Mouse (Mus musculus) small intestine, adult 2 months (tissue): ENCODE measurements around the gene Gna11. TPM values are rescaled to one million over a fixed set of nuclear protein-coding genes. Genes with fewer than 3 reads are reported as not detected.

Experiments
- H3K27ac ChIP-seq: fragments of 200-500 bp; 2 replicates; pipeline ENCODE4 v1.5.1; 2012; ENCODE audit warnings: low read depth, low read length, control low read depth, inconsistent platforms; ENCODE audit not compliant: insufficient read depth
- H3K27me3 ChIP-seq: fragments of 200-500 bp; 2 replicates; pipeline ENCODE4 v1.6.1; 2012; ENCODE audit warnings: mild to moderate bottlenecking, moderate library complexity, low read length, inconsistent platforms; ENCODE audit not compliant: control insufficient read depth, insufficient read depth
- H3K36me3 ChIP-seq: fragments of 200-500 bp; 2 replicates; pipeline ENCODE4 v1.6.1; 2012; ENCODE audit warnings: mild to moderate bottlenecking, low read length, control low read depth, inconsistent platforms; ENCODE audit not compliant: control insufficient read depth, insufficient read depth
- H3K4me1 ChIP-seq: fragments of 200-500 bp; 2 replicates; pipeline ENCODE4 v1.6.1; 2012; ENCODE audit warnings: low read length, inconsistent platforms, mixed read lengths; ENCODE audit not compliant: control insufficient read depth, insufficient read depth, insufficient read length
- H3K4me3 ChIP-seq: fragments of 200-500 bp; 2 replicates; pipeline ENCODE4 v1.5.1; 2012; ENCODE audit warnings: low read depth, mild to moderate bottlenecking, control low read depth, inconsistent platforms, low read length, moderate library complexity
- CTCF ChIP-seq: fragments of 200-500 bp; IDR thresholded peaks from 2 replicates; pipeline ENCODE4 v1.5.1; 2012; ENCODE audit warnings: low read depth, mild to moderate bottlenecking, control low read depth, inconsistent platforms, low read length, moderate library complexity, mixed read lengths; ENCODE audit not compliant: insufficient replicate concordance, insufficient read length; ENCODE audit errors: extremely low read depth
- POLR2A ChIP-seq: fragments of 200-500 bp; IDR thresholded peaks from 2 replicates; pipeline ENCODE4 v1.6.1; 2012; ENCODE audit warnings: low read depth, mild to moderate bottlenecking, control low read depth, inconsistent platforms, low read length, moderate library complexity
- WGBS: fragments of 180-500 bp; shearing (Covaris S2); methylation state at CpG from one replicate; pipeline ENCODE4 v1.1.7; 2018; 5-methylcytosine and 5-hydroxymethylcytosine counted together
- polyA plus RNA-seq: library from polyadenylated mRNA; depleted of rRNA; stranded (reverse); fragments of >200 nt; gene quantifications from 2 replicates; pipeline ENCODE4 v1.2.3, GENCODE M21; 2012

Gna11 gene
- polyA plus RNA-seq, 1 experiment: 828 TPM

DNA sequence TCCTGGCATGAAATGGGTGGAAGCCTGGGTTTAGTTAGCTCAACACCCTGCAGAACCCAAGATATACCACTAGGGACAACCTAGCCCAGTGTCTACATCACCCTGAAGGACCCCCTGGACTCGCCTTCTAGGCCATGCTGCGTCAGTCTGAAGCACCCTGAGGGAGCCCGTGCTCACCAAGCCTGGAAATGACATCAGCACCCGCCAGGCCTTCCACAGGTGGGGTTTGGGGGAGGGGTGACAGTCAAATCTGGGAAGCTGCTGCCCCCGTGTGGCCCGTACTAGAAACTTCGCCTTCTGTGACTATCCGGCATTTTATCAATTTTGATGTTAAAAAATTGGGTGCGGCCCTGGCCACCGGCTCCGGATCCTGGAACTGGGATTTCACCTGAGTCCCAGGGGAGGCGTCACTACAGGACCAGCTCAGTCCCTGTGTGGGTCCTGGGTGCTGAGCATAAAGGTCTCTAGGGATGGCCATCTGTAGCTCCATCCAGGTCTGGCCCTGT is 6.7 kb upstream of the Gna11 start:
- Histone ChIP-seq H3K4me3 (no peak overlapping the region), H3K36me3 (no peaks in the 10 kb centered on the region), H3K4me1 (peaks cover 27% of the 10 kb centered on the region), H3K27ac (0 out of 2 replicates have a peak overlapping the region, but pooled peaks have one; percentile 1), H3K27me3 (no peaks in the 10 kb centered on the region)
- TF ChIP-seq POLR2A: no peak; the same call in 1 of the 2 replicates
- peak; percentile 100 for TF ChIP-seq CTCF
- 2% methylated on average over 12 of the region's 12 CpGs for WGBS

DNA sequence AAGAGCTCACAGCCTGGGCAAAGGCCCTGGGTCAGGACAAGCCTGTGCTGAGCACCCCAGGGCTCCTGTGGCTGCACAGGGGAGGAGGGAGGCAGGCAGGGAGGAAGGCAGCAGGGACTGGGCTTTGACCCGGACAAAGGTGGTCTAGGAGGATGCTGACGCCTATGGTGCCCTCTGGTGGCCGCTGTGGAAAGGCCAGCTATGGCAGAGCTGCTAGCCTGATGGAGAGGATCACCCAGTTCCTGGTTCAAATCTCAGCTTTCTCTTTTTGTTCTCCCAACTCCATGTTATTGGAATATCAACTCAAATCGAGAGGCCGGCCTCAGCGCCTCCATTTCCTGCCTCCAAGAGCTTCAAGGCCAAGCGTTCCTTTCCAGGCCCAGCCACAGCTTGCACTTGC is 5.3 kb upstream of the Gna11 start:
- peak; percentile 25; the same call in 1 of the 2 replicates for TF ChIP-seq POLR2A
- peak; percentile 82 for TF ChIP-seq CTCF
- no peaks in the 10 kb centered on the region for H3K27me3 ChIP-seq
- 15% methylated on average over 7 of the region's 7 CpGs for WGBS
- H3K4me3 ChIP-seq: no peak overlapping the region
- H3K27ac ChIP-seq: peak overlapping the region; percentile 95
- no peaks in the 10 kb centered on the region for H3K36me3 ChIP-seq
- H3K4me1 ChIP-seq: peaks cover 29% of the 10 kb centered on the region

- H3K27ac ChIP-seq: peak overlapping the region; percentile 96
Observed at GRCm38 (mm10) chr10:81548944-81549343, 4.0 kb upstream of the Gna11 start.

GRCm38 (mm10) chr10:81546788-81547571 is 2.0 kb upstream of the Gna11 start:
- H3K4me3 ChIP-seq: no peak overlapping the region

More at GRCm38 (mm10) chr10:81548944-81549343, 4.0 kb upstream of the Gna11 start:
- no peak for TF ChIP-seq CTCF
- peak; percentile 31; the same call in 1 of the 2 replicates for TF ChIP-seq POLR2A
- Histone ChIP-seq H3K36me3 (no peaks in the 10 kb centered on the region), H3K27me3 (no peaks in the 10 kb centered on the region), H3K4me3 (no peak overlapping the region), H3K4me1 (peaks cover 29% of the 10 kb centered on the region)
- 27% methylated on average over 5 of the region's 5 CpGs for WGBS

DNA sequence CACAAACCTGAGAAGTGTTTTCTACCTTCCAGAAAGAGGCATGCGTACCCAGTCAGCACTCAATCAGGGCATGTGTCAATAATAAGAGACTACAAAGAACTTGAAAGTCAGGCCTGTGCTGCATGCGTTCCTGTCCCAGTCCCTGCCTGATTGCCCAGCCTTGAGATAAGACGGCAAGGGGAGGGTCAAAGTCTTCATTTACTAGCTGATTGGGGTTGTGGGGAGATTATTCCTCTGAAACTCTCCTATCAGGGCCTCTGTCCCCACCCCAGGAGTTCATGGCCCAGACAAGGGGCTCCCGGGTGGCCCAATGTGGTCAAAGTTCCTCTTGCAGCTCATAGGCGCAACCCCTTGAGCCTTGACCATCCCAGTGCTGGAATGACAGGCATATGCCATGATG is 1.3 kb upstream of the Gna11 start:
- peak overlapping the region; percentile 99 for H3K27ac ChIP-seq
- 0 out of 2 replicates have a peak, but pooled peaks have one; percentile 30 for TF ChIP-seq POLR2A
- no peak for TF ChIP-seq CTCF
- H3K36me3 ChIP-seq: peaks cover 12% of the 10 kb centered on the region
- peak overlapping the region; percentile 27 for H3K4me3 ChIP-seq
- H3K4me1 ChIP-seq: peaks cover 29% of the 10 kb centered on the region
- 40% methylated on average over 5 of the region's 5 CpGs for WGBS
- no peaks in the 10 kb centered on the region for H3K27me3 ChIP-seq

More at GRCm38 (mm10) chr10:81546788-81547571, 2.0 kb upstream of the Gna11 start:
- Histone ChIP-seq H3K27me3 (no peaks in the 10 kb centered on the region), H3K27ac (peak overlapping the region; percentile 99), H3K4me1 (peaks cover 29% of the 10 kb centered on the region), H3K36me3 (peaks cover 11% of the 10 kb centered on the region)
- TF ChIP-seq POLR2A: no peak
- TF ChIP-seq CTCF: no peak
- WGBS: 57% methylated on average over 13 of the region's 13 CpGs

DNA sequence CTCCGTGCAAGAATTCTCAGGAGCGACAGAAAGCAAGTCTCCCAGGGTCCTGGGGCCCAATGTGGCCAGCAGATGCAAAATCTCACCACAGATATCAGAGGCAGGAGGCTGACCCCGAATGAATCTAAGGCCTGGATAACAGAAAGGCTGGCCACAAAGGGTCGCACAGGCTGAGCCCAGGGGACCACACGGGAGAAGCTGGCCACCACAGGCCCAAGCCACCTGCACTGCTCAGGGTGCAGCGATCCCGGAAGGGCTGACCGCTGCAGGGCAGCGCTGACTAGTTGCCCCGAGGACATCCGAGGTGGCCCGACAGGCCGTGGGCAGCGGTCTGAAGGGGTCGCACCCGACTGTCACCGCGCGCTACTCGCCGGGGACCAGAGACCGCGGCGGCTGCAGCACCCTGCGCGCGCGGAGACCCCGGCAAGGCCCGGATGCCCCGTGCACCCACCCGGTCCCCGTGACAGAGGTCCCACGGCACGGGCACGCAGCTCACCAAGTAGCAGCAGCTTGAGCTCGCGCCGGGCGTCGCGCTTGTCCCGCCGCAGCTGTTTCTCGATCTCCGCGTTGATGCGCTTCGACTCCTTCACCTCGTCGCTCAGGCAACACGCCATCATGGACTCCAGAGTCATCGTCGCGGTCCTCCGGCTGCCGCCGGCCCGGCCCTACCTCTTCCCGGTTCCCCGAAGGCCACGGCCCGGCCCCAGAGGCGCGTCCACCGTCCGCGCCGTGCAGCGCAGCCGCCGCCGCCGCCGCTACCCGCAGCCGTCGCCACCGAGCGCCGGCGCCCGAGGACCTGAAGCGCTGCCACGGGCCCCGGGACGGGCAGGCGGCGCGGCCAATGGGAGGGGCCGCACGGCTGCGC is 462 bp downstream of the Gna11 start:
- under 1% methylated on average over 93 of the region's 93 CpGs for WGBS
- Histone ChIP-seq H3K4me1 (peaks cover 36% of the 10 kb centered on the region), H3K4me3 (peak overlapping the region; percentile 84), H3K27ac (peak overlapping the region; percentile 98), H3K36me3 (peaks cover 26% of the 10 kb centered on the region), H3K27me3 (no peaks in the 10 kb centered on the region)
- no peak for TF ChIP-seq CTCF
- TF ChIP-seq POLR2A: peak; percentile 77; the same call in 1 of the 2 replicates

GRCm38 (mm10) chr10:81543633-81544032 is 1.4 kb downstream of the Gna11 start:
- peaks cover 40% of the 10 kb centered on the region for H3K4me1 ChIP-seq
- 19% methylated on average over 1 of the region's 1 CpGs for WGBS
- TF ChIP-seq POLR2A (peak; percentile 17; the same call in 1 of the 2 replicates), CTCF (no peak)
- no peaks in the 10 kb centered on the region for H3K27me3 ChIP-seq
- peaks cover 33% of the 10 kb centered on the region for H3K36me3 ChIP-seq
- peak overlapping the region; percentile 84 for H3K4me3 ChIP-seq
- H3K27ac ChIP-seq: peak overlapping the region; percentile 98
